Mouse (Mus musculus) lung, adult 2 months (tissue): ENCODE measurements around the gene Fus.

Experiments used
- CTCF ChIP-seq: fragments of 200-500 bp; IDR thresholded peaks from 2 replicates; pipeline ENCODE4 v1.5.1; 2011; ENCODE audit warnings: mild to moderate bottlenecking, low read length, control low read depth; ENCODE audit not compliant: insufficient read depth
- POLR2A ChIP-seq: fragments of 200-500 bp; IDR thresholded peaks from 2 replicates; pipeline ENCODE4 v1.6.1; 2011; ENCODE audit warnings: low read depth, mild to moderate bottlenecking, control low read depth, low read length, borderline replicate concordance; ENCODE audit errors: extremely low read depth

- TF ChIP-seq CTCF (no peak), POLR2A (no peak)
Measured at GRCm38 (mm10) chr7:128023565-128023964, 56.3 kb downstream of the Fus start.
